15 mouse cellular contexts compared by ENCODE assay signal in genomic region chr3:37608926-37609325, GRCm38 (mm10). TPM values are rescaled to one million over a fixed set of nuclear protein-coding genes. Genes with fewer than 3 reads are reported as not detected.
DNase-seq lines count a peak whose midpoint lies in the region; ATAC-seq and TF ChIP-seq lines count a peak whose summit lies in the region.
"Had no signal": no experiment of that assay in that cellular context is flagged by ENCODE, and none has a peak within 500 bp of the region (broad histone marks: within the 10 kb centered on the region; RNA-seq: fewer than 3 reads in every experiment).

No protein-coding gene starts in this region.

- H3K36me3 ChIP-seq in forebrain, embryonic 11.5 days (ENCODE audit: control insufficient read depth, insufficient read depth, low read length), result no peaks in the 10 kb centered on the region
- no peaks in the 10 kb centered on the region for H3K36me3 ChIP-seq in forebrain, embryonic 12.5 days (replicated peaks)
- no peaks in the 10 kb centered on the region for H3K36me3 ChIP-seq in lung, embryonic 14.5 days (ENCODE audit: insufficient read depth)
- H3K36me3 ChIP-seq in ES-Bruce4 (ENCODE audit: control insufficient read depth, insufficient read depth, low read length, poor library complexity, severe bottlenecking), result no peaks in the 10 kb centered on the region
- H3K36me3 ChIP-seq: intestine, embryonic 15.5 days; midbrain, embryonic 15.5 days; neural tube, embryonic 15.5 days; stomach, embryonic 15.5 days had no signal

- H3K9ac ChIP-seq in forebrain, embryonic 11.5 days (ENCODE audit: low read length), result no peak overlapping the region
- no peak overlapping the region for H3K9ac ChIP-seq in forebrain, embryonic 12.5 days
- no peak overlapping the region for H3K9ac ChIP-seq in lung, embryonic 14.5 days
- no peak overlapping the region for H3K9ac ChIP-seq in ES-Bruce4 (ENCODE audit: low read depth, poor library complexity, severe bottlenecking)
- H3K9ac ChIP-seq: intestine, embryonic 15.5 days; midbrain, embryonic 15.5 days; neural tube, embryonic 15.5 days; stomach, embryonic 15.5 days had no signal

- DNase-seq in forebrain, embryonic 11.5 days (ENCODE audit: low spot score), result peak; percentile 16
- peak; percentile 37 for DNase-seq in lung, embryonic 14.5 days
- no peak for DNase-seq in lung, adult 2 months
- DNase-seq in induced T-regulatory cell, adult 2 months (ENCODE audit: low read depth), result peak; percentile 43
- DNase-seq in testis, postnatal 14 days (ENCODE audit: low spot score), result no peak
- no peak for DNase-seq in layer of hippocampus, postnatal 10 days (ENCODE audit: low spot score in 2 of 2)
- DNase-seq: heart, adult 11 months; heart, postnatal 14 days; lung, postnatal 4 days had no signal

- peak; percentile 47 for TF ChIP-seq CTCF in lung, embryonic 14.5 days (IDR thresholded peaks at IDR 0.05; ENCODE audit: low read depth)
- no peak for TF ChIP-seq CTCF in lung, adult 2 months (IDR thresholded peaks at IDR 0.05; ENCODE audit: insufficient read depth, low read length)
- peak; percentile 25 for TF ChIP-seq CTCF in ES-Bruce4 (IDR thresholded peaks at IDR 0.05; ENCODE audit: low read depth, low read length)

- TF ChIP-seq EP300 in ES-Bruce4 (IDR thresholded peaks at IDR 0.05; ENCODE audit: insufficient read depth, low read depth, low read length), result no peak

- H3K9me3 ChIP-seq in forebrain, embryonic 11.5 days (ENCODE audit: control insufficient read depth, low read length), result no peaks in the 10 kb centered on the region
- H3K9me3 ChIP-seq in forebrain, embryonic 12.5 days, result no peaks in the 10 kb centered on the region
- no peaks in the 10 kb centered on the region; the same call in 1 of the 2 replicates for H3K9me3 ChIP-seq in lung, embryonic 14.5 days (ENCODE audit: low read depth, low read length)
- H3K9me3 ChIP-seq in ES-Bruce4 (replicated peaks; ENCODE audit: control insufficient read depth, insufficient read depth, low read length, poor library complexity, severe bottlenecking), result no peaks in the 10 kb centered on the region
- H3K9me3 ChIP-seq: intestine, embryonic 15.5 days; midbrain, embryonic 15.5 days; neural tube, embryonic 15.5 days; stomach, embryonic 15.5 days had no signal

- no peak overlapping the region for H3K4me3 ChIP-seq in forebrain, embryonic 11.5 days (ENCODE audit: low read depth, low read length)
- H3K4me3 ChIP-seq in forebrain, embryonic 12.5 days (replicated peaks), result no peak overlapping the region
- H3K4me3 ChIP-seq in lung, embryonic 14.5 days (ENCODE audit: low read depth, low read length), result no peak overlapping the region
- H3K4me3 ChIP-seq in lung, adult 2 months (replicated peaks; ENCODE audit: extremely low read depth, low read depth, low read length), result no peak overlapping the region
- no peak overlapping the region for H3K4me3 ChIP-seq in ES-Bruce4 (ENCODE audit: low read depth, low read length)
- H3K4me3 ChIP-seq: intestine, embryonic 15.5 days; midbrain, embryonic 15.5 days; neural tube, embryonic 15.5 days; stomach, embryonic 15.5 days had no signal

- no peak for ATAC-seq in forebrain, embryonic 11.5 days (replicated peaks; ENCODE audit: low FRiP score)
- no peak for ATAC-seq in forebrain, embryonic 12.5 days (ENCODE audit: low FRiP score)
- ATAC-seq in lung, embryonic 14.5 days (ENCODE audit: insufficient read depth), result no peak
- ATAC-seq: intestine, embryonic 15.5 days; midbrain, embryonic 15.5 days had no signal

- WGBS in forebrain, embryonic 11.5 days, result 90% methylated on average over 4 of the region's 4 CpGs
- WGBS in forebrain, embryonic 12.5 days, result 87% methylated on average over 4 of the region's 4 CpGs
- 85% methylated on average over 4 of the region's 4 CpGs for WGBS in lung, embryonic 14.5 days
- 93% methylated on average over 4 of the region's 4 CpGs for WGBS in lung, adult 2 months

- no peak overlapping the region for H3K27ac ChIP-seq in forebrain, embryonic 11.5 days (ENCODE audit: low read depth, low read length)
- H3K27ac ChIP-seq in forebrain, embryonic 12.5 days, result no peak overlapping the region
- no peak overlapping the region for H3K27ac ChIP-seq in lung, embryonic 14.5 days (ENCODE audit: low read depth)
- H3K27ac ChIP-seq in ES-Bruce4 (ENCODE audit: insufficient read depth, low read length), result no peak overlapping the region
- H3K27ac ChIP-seq: intestine, embryonic 15.5 days; midbrain, embryonic 15.5 days; neural tube, embryonic 15.5 days; stomach, embryonic 15.5 days had no signal

- peaks cover 2% of the 10 kb centered on the region; the same call in 1 of the 2 replicates for H3K4me1 ChIP-seq in forebrain, embryonic 11.5 days (replicated peaks; ENCODE audit: control insufficient read depth, insufficient read depth, low read length)
- peaks cover 14% of the 10 kb centered on the region for H3K4me1 ChIP-seq in forebrain, embryonic 12.5 days
- H3K4me1 ChIP-seq in lung, embryonic 14.5 days (ENCODE audit: insufficient read depth), result no peaks in the 10 kb centered on the region
- peaks cover 7% of the 10 kb centered on the region for H3K4me1 ChIP-seq in lung, adult 2 months (ENCODE audit: control insufficient read depth, insufficient read depth, low read length)
- H3K4me1 ChIP-seq in ES-Bruce4 (ENCODE audit: control insufficient read depth, insufficient read depth, low read length), result no peaks in the 10 kb centered on the region
- H3K4me1 ChIP-seq: stomach, embryonic 15.5 days had no signal

- H3K27me3 ChIP-seq in forebrain, embryonic 11.5 days (ENCODE audit: control insufficient read depth, insufficient read depth, low read length), result no peaks in the 10 kb centered on the region; the same call in 1 of the 2 replicates
- no peaks in the 10 kb centered on the region for H3K27me3 ChIP-seq in forebrain, embryonic 12.5 days
- H3K27me3 ChIP-seq in lung, embryonic 14.5 days (ENCODE audit: insufficient read depth, low read length), result no peaks in the 10 kb centered on the region
- H3K27me3 ChIP-seq in ES-Bruce4 (ENCODE audit: control insufficient read depth, insufficient read depth, low read length, poor library complexity, severe bottlenecking), result no peaks in the 10 kb centered on the region
- H3K27me3 ChIP-seq: intestine, embryonic 15.5 days; midbrain, embryonic 15.5 days; neural tube, embryonic 15.5 days; stomach, embryonic 15.5 days had no signal

- no peak for TF ChIP-seq POLR2A in lung, adult 2 months (IDR thresholded peaks at IDR 0.05; ENCODE audit: borderline replicate concordance, extremely low read depth, low read depth, low read length)
- TF ChIP-seq POLR2A in ES-Bruce4 (IDR thresholded peaks at IDR 0.05; ENCODE audit: insufficient read depth, low read length), result no peak

- no peak overlapping the region for H3K4me2 ChIP-seq in forebrain, embryonic 11.5 days (ENCODE audit: low read depth, low read length, severe bottlenecking)
- no peak overlapping the region for H3K4me2 ChIP-seq in forebrain, embryonic 12.5 days
- H3K4me2 ChIP-seq in lung, embryonic 14.5 days, result no peak overlapping the region
- H3K4me2 ChIP-seq: intestine, embryonic 15.5 days; midbrain, embryonic 15.5 days; neural tube, embryonic 15.5 days; stomach, embryonic 15.5 days had no signal

RNA-seq across cellular contexts. Expression of gene Spry1, which starts 30.8 kb away (rescaled TPM):
- polyA plus RNA-seq in forebrain, embryonic 11.5 days (2014; fragmentation: Nextera tagmentation; extraction: Ambion mirVana), result 20.9 and 24.4 TPM in 2 replicates
- polyA plus RNA-seq in forebrain, embryonic 12.5 days (2016; fragmentation: Nextera tagmentation; extraction: Ambion mirVana), result 13.5 and 13.7 TPM in 2 replicates
- 15.6 and 17.8 TPM in 2 replicates for polyA plus RNA-seq in lung, embryonic 14.5 days (2014; fragmentation: Nextera tagmentation; extraction: Ambion mirVana)
- polyA plus RNA-seq in lung, adult 2 months (2012; rRNA removed), result 105 and 124 TPM in 2 replicates
- 30.1 and 30.5 TPM in 2 replicates for polyA plus RNA-seq in ES-Bruce4 (2011; ENCODE audit: insufficient read depth, insufficient read length, low read depth, missing spikeins)
- total RNA-seq in layer of hippocampus, postnatal 10 days (2021), result 10 to 100 TPM; 17.1 to 18.2 TPM

Comparison
In these comparisons a context has a peak if more than half of its experiments do, and no peak if none do; other contexts are left out.
1. DNase-seq: peak in forebrain, embryonic 11.5 days (single experiment), lung, embryonic 14.5 days (single experiment) and induced T-regulatory cell, adult 2 months (single experiment); none in lung, adult 2 months (single experiment), testis, postnatal 14 days (single experiment) and layer of hippocampus, postnatal 10 days (0 of 2).